14 mouse cellular contexts compared by ENCODE assay signal in genomic region chr13:102583984-102584645, GRCm38 (mm10).
DNase-seq lines count a peak whose midpoint lies in the region; ATAC-seq and TF ChIP-seq lines count a peak whose summit lies in the region.
"Had no signal": no experiment of that assay in that cellular context is flagged by ENCODE, and none has a peak within 500 bp of the region (broad histone marks: within the 10 kb centered on the region; RNA-seq: fewer than 3 reads in every experiment).

No protein-coding gene starts in this region.

- 49% methylated on average over 12 of the region's 12 CpGs for WGBS in heart, postnatal 0 days
- WGBS in kidney, postnatal 0 days: 49% methylated on average over 12 of the region's 12 CpGs
- WGBS in stomach, postnatal 0 days: 40% methylated on average over 12 of the region's 12 CpGs
- WGBS in hindbrain, embryonic 14.5 days: 80% methylated on average over 12 of the region's 12 CpGs

- ATAC-seq in heart, postnatal 0 days (ENCODE audit: insufficient read depth, low read depth): peak; percentile 81
- no peak for ATAC-seq in kidney, postnatal 0 days (replicated peaks; ENCODE audit: low FRiP score, low read depth)
- no peak for ATAC-seq in stomach, postnatal 0 days (ENCODE audit: low FRiP score, low TSS enrichment)
- ATAC-seq in hindbrain, embryonic 14.5 days (ENCODE audit: low FRiP score): no peak
- ATAC-seq: forebrain, postnatal 0 days had no signal

- H3K27ac ChIP-seq in heart, postnatal 0 days (ENCODE audit: low read depth): peak overlapping the region; percentile 5; the same call in 1 of the 2 replicates
- H3K27ac ChIP-seq in kidney, postnatal 0 days: no peak overlapping the region
- H3K27ac ChIP-seq in stomach, postnatal 0 days (replicated peaks): peak overlapping the region; percentile 56; the same call in 1 of the 2 replicates
- no peak overlapping the region for H3K27ac ChIP-seq in hindbrain, embryonic 14.5 days
- H3K27ac ChIP-seq: embryonic facial prominence, embryonic 13.5 days; hindbrain, embryonic 15.5 days; limb, embryonic 12.5 days had no signal

- no peaks in the 10 kb centered on the region for H3K36me3 ChIP-seq in heart, postnatal 0 days (replicated peaks; ENCODE audit: control insufficient read depth, insufficient read depth, low read length)
- H3K36me3 ChIP-seq in kidney, postnatal 0 days (ENCODE audit: insufficient read depth, low read length): no peaks in the 10 kb centered on the region
- H3K36me3 ChIP-seq in stomach, postnatal 0 days (ENCODE audit: control insufficient read depth, insufficient read depth, low read length): no peaks in the 10 kb centered on the region
- no peaks in the 10 kb centered on the region for H3K36me3 ChIP-seq in hindbrain, embryonic 14.5 days (replicated peaks; ENCODE audit: control insufficient read depth, insufficient read depth)
- H3K36me3 ChIP-seq: embryonic facial prominence, embryonic 13.5 days; G1E; hindbrain, embryonic 15.5 days; limb, embryonic 12.5 days had no signal

- H3K4me1 ChIP-seq in heart, postnatal 0 days (ENCODE audit: control insufficient read depth, insufficient read depth): peaks cover 7% of the 10 kb centered on the region
- H3K4me1 ChIP-seq in kidney, postnatal 0 days (replicated peaks; ENCODE audit: insufficient read depth, low read length): no peaks in the 10 kb centered on the region
- no peaks in the 10 kb centered on the region for H3K4me1 ChIP-seq in stomach, postnatal 0 days (replicated peaks; ENCODE audit: control insufficient read depth, insufficient read depth)
- H3K4me1 ChIP-seq in hindbrain, embryonic 14.5 days (replicated peaks; ENCODE audit: control insufficient read depth, insufficient read depth, low read length): no peaks in the 10 kb centered on the region
- H3K4me1 ChIP-seq: hindbrain, embryonic 15.5 days; limb, embryonic 12.5 days had no signal

- no peak overlapping the region for H3K9ac ChIP-seq in heart, postnatal 0 days (replicated peaks; ENCODE audit: low read depth, low read length)
- no peak overlapping the region for H3K9ac ChIP-seq in kidney, postnatal 0 days (ENCODE audit: low read depth, low read length)
- H3K9ac ChIP-seq in stomach, postnatal 0 days (ENCODE audit: low read length): no peak overlapping the region
- H3K9ac ChIP-seq in hindbrain, embryonic 14.5 days: no peak overlapping the region
- H3K9ac ChIP-seq: embryonic facial prominence, embryonic 13.5 days; forebrain, postnatal 0 days; hindbrain, embryonic 15.5 days; limb, embryonic 12.5 days had no signal

- H3K4me3 ChIP-seq in heart, postnatal 0 days (ENCODE audit: low read depth, low read length): no peak overlapping the region
- no peak overlapping the region for H3K4me3 ChIP-seq in kidney, postnatal 0 days (replicated peaks; ENCODE audit: low read depth, low read length)
- no peak overlapping the region for H3K4me3 ChIP-seq in stomach, postnatal 0 days (ENCODE audit: low read depth, low read length)
- H3K4me3 ChIP-seq in hindbrain, embryonic 14.5 days (replicated peaks; ENCODE audit: low read length): no peak overlapping the region
- H3K4me3 ChIP-seq: embryonic facial prominence, embryonic 13.5 days; hindbrain, embryonic 15.5 days; limb, embryonic 12.5 days had no signal

- no peak for TF ChIP-seq EP300 in heart, postnatal 0 days (IDR thresholded peaks at IDR 0.05; ENCODE audit: low read depth)
- no peak for TF ChIP-seq EP300 in stomach, postnatal 0 days (optimal IDR thresholded peaks at IDR 0.05)

- peak; percentile 51 for DNase-seq in heart, postnatal 0 days (ENCODE audit: low spot score)
- DNase-seq in heart, adult 8-10 months (ENCODE audit: low spot score): no peak
- peak; percentile 60 for DNase-seq in testis, postnatal 10 days (ENCODE audit: low spot score)
- DNase-seq in testis, postnatal 14 days (ENCODE audit: low spot score): no peak
- peak; percentile 61 for DNase-seq in kidney, postnatal 0 days (ENCODE audit: low spot score)
- DNase-seq in stomach, postnatal 0 days (ENCODE audit: low spot score): no peak
- no peak for DNase-seq in cerebellum, adult 9-10 months
- DNase-seq in hindbrain, embryonic 14.5 days (ENCODE audit: low spot score): no peak
- DNase-seq: cerebellum, adult 9-11 months; forebrain, postnatal 0 days had no signal

- no peaks in the 10 kb centered on the region for H3K27me3 ChIP-seq in heart, postnatal 0 days (ENCODE audit: control insufficient read depth, insufficient read depth, low read length)
- H3K27me3 ChIP-seq in kidney, postnatal 0 days (ENCODE audit: insufficient read depth, low read length): no peaks in the 10 kb centered on the region
- H3K27me3 ChIP-seq in stomach, postnatal 0 days (ENCODE audit: control insufficient read depth, insufficient read depth, low read length): no peaks in the 10 kb centered on the region
- H3K27me3 ChIP-seq in hindbrain, embryonic 14.5 days (ENCODE audit: control insufficient read depth, insufficient read depth, low read length): no peaks in the 10 kb centered on the region
- H3K27me3 ChIP-seq: embryonic facial prominence, embryonic 13.5 days; hindbrain, embryonic 15.5 days had no signal

- no peak overlapping the region for H3K4me2 ChIP-seq in heart, postnatal 0 days (ENCODE audit: low read depth, low read length)
- H3K4me2 ChIP-seq in kidney, postnatal 0 days (ENCODE audit: low read length): no peak overlapping the region
- no peak overlapping the region for H3K4me2 ChIP-seq in stomach, postnatal 0 days (replicated peaks; ENCODE audit: low read depth)
- no peak overlapping the region for H3K4me2 ChIP-seq in hindbrain, embryonic 14.5 days (replicated peaks)
- H3K4me2 ChIP-seq: embryonic facial prominence, embryonic 13.5 days; hindbrain, embryonic 15.5 days; limb, embryonic 12.5 days had no signal

- no peaks in the 10 kb centered on the region for H3K9me3 ChIP-seq in heart, postnatal 0 days (replicated peaks; ENCODE audit: control insufficient read depth, low read length)
- no peaks in the 10 kb centered on the region for H3K9me3 ChIP-seq in kidney, postnatal 0 days (replicated peaks; ENCODE audit: low read length)
- no peaks in the 10 kb centered on the region for H3K9me3 ChIP-seq in stomach, postnatal 0 days (ENCODE audit: control insufficient read depth, low read length)
- H3K9me3 ChIP-seq in hindbrain, embryonic 14.5 days (ENCODE audit: control insufficient read depth, low read length): no peaks in the 10 kb centered on the region
- H3K9me3 ChIP-seq: embryonic facial prominence, embryonic 13.5 days; G1E; hindbrain, embryonic 15.5 days; limb, embryonic 12.5 days had no signal

- TF ChIP-seq CTCF in heart, postnatal 0 days (IDR thresholded peaks at IDR 0.05; ENCODE audit: low read depth): no peak
- TF ChIP-seq CTCF in kidney, postnatal 0 days (IDR thresholded peaks at IDR 0.05; ENCODE audit: low read depth): no peak
- no peak for TF ChIP-seq CTCF in stomach, postnatal 0 days (IDR thresholded peaks at IDR 0.05; ENCODE audit: low read depth)

Comparison
In these comparisons a context has a peak if more than half of its experiments do, and no peak if none do; other contexts are left out.
1. DNase-seq: peak in heart, postnatal 0 days (single experiment), testis, postnatal 10 days (single experiment) and kidney, postnatal 0 days (single experiment); none in heart, adult 8-10 months (single experiment), testis, postnatal 14 days (single experiment), stomach, postnatal 0 days (single experiment), cerebellum, adult 9-10 months (single experiment) and hindbrain, embryonic 14.5 days (single experiment).
2. H3K27ac ChIP-seq: peak in heart, postnatal 0 days (single experiment) and stomach, postnatal 0 days (single experiment); none in kidney, postnatal 0 days (single experiment) and hindbrain, embryonic 14.5 days (single experiment).